Mouse (Mus musculus): Measurements from ENCODE around the gene Mid1.

Mid1 gene

DNA sequence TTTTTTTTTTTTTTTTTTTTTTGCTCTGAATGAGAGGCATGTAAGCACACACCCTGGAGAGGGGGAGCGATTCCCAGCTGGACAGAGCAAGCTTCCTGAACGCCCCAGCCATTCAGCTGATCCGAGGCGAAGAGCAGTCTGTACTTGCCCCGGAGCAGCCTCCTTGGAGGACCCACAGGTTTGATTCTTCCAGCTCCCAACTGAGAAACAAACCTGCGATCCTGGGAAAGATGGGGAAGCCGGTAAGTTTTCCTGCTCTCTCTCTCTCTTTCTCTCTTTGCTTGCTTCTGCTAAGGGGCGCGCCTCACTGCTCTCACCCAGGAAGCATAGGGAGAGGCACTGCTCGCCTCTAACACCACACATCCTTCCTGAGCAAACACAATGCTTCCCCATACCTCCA lies at the start of gene Mid1:
Gene Mid1 (plus strand): TSS at position 69 of the 400 bp plus-strand sequence.
- peak; percentile 2 for DNase-seq (ENCODE audit: low read depth, low spot score)

DNA sequence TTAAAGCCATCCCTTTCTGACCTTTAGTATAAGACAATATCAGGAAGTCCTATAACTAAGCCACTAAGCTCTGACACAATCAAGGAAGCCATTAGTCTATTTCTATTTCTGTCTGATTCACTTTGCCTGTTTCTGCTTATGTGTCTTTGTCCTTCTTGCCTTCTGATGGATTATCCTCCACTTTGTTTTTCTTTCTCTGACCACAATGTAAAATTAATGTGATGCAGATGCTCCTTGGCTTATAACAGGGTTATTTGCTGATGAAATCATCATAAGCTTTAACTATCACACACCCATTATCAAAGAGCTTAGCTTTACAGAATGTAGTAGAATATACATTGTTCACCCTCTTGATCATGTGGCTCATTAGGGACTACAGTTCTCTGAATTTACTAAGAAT lies 11.9 kb upstream of the Mid1 start:
- DNase-seq (ENCODE audit: low read depth, low spot score): no peak

GRCm38 (mm10) chrX:169676313-169676712 lies 8.7 kb upstream of the Mid1 start:
- DNase-seq (ENCODE audit: low read depth, low spot score): no peak

GRCm38 (mm10) chrX:169685731-169686130 lies 732 bp downstream of the Mid1 start:
- DNase-seq (ENCODE audit: low read depth, low spot score): no peak

GRCm38 (mm10) chrX:169691217-169691616 lies 6.2 kb downstream of the Mid1 start:
- no peak for DNase-seq (ENCODE audit: low read depth, low spot score)

DNA sequence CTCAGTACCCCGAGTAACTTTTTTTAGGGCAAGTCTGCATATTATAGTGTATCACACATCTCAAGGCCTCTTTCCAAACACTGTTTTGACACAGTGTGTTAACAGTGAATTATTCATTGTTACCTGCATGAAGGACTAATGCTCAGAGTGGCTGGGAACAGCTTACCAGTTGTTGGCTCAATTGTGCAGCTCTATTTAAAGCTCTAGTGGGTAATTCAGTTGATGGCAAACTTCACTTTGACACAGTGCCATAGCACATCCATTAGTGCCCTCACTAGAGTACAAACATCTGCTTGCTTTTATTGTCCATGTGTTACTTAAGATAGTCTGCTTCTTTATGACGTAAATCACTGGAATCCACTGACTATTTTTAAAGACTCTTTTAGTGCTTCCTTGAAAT lies 6.7 kb downstream of the Mid1 start:
- DNase-seq (ENCODE audit: low read depth, low spot score): no peak

GRCm38 (mm10) chrX:169692225-169692909 lies 7.4 kb downstream of the Mid1 start:
- no peak for DNase-seq (ENCODE audit: low read depth, low spot score)

DNA sequence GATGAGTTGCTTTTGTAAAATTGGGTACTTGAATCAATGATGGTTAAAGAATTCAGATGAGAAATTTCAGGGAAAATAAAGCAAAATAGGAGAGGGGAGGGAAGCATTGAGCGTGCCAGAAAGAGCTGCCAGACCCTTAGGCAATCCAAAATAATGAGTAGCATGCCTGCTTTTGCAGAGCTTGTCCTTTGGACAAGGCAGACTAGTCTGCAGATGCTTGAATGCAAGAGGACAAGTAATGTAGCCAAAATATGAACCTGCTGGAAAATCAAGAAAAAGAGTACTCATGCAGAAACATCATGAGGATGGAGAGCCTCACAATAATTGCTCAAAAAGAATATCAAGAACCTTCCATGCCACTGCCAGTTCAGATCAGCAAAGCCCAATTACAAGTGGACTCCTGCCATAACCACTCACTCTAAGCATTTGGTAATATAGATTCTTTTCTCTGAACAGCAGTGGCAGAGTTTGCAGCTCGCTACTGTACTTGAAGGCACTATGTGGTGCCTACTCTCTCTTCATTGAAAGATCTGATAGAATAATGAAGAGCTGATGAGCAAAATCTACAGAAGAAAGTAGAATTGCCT lies 19.1 kb downstream of the Mid1 start:
- DNase-seq (ENCODE audit: low read depth, low spot score): no peak

DNA sequence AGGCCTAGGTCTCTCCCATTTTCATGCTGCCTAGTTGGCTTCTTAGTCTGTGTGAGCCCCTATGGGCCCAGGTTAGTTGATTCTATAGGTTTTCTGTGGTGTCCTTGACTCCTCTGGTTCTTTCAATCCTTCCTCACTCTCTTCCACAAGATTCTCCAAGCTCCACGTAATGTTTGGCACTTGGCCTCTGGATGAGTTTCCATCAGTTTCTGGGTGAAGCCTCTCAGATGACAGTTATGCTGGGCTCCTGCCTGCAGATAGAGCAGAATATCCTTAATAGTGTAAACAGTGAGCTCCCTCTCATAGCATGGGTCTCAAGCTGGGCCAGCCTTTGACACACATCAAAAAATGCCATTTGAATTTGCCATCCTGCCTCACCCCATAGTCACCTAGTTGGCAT lies 38.5 kb downstream of the Mid1 start:
- no peak for DNase-seq (ENCODE audit: low read depth, low spot score)

- no peak for DNase-seq (ENCODE audit: low read depth, low spot score)
Observed at GRCm38 (mm10) chrX:169735387-169735969, 50.5 kb downstream of the Mid1 start.

GRCm38 (mm10) chrX:169758001-169758400 lies 73.0 kb downstream of the Mid1 start:
- no peak for DNase-seq (ENCODE audit: low read depth, low spot score)

DNA sequence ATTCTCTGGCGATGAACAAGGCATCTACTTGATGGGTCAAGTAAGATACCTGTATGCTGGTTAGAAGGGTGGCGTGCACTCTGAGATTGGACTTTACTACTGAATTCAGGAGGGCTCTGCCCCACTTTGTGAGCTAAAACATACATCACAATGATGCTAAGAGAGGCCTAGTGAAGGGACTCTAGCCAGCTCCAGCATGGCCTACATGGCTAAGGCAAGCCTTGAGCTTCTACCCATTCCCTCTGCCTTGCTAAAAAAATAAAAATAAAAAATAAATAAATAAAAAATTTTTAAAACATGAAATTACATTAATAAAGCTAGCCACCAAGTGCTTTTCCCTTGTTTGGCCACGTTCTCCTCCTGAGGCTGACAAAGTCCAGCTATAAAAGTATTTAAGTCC lies 94.5 kb downstream of the Mid1 start, which contains the start of gene 4933400A11Rik:
Gene 4933400A11Rik (minus strand): TSS at position 101 of the 400 bp plus-strand sequence.
- DNase-seq (ENCODE audit: low read depth, low spot score): no peak

- peak; percentile 3 for DNase-seq (ENCODE audit: low read depth, low spot score)
Observed at GRCm38 (mm10) chrX:169789702-169790101, 104.7 kb downstream of the Mid1 start.

- DNase-seq (ENCODE audit: low read depth, low spot score): no peak
Observed at GRCm38 (mm10) chrX:169792879-169793278, 107.9 kb downstream of the Mid1 start.

DNA sequence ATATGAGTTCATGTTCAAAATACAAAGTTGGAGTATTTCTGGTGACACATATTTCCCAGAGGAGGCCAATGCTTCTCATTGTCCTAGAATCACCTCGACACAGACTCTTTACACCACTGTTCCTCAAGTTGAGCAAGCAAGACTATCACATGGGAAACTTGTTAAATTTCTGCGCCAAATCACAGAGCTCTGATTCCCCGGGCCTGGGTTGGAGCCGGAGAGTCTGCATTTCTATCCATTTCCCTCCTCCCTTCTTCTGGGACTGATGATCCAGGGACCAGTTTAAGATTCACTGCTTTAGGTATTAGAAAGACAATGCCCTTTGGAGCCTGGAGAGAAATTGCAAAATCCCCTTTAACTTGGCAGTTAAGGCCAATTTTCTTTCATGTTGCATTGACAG lies 109.4 kb downstream of the Mid1 start:
- DNase-seq (ENCODE audit: low read depth, low spot score): no peak

DNA sequence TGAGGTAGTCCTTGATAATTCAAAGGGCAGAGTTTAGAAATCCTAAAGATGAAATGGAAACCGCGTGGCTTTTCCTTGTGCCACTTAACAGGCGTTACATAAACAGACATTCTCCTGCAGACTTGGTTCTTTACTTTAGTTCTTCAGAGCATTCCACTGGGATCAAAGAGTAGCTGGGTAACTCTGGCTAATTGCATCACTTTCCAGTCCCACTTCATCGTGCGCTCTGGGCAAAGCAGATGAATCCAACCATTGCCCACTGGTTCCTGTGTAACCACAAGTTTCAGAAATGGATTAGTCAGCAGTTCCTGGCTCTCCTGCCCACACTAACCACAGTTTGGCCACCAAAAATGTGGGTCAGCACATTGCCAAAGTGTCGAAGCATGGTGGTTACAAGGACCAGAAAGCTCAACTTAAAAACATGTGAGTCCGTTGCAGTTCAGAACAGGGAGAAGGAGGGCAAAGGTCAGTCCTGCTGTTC lies 109.9 kb downstream of the Mid1 start:
- DNase-seq (ENCODE audit: low read depth, low spot score): no peak

DNA sequence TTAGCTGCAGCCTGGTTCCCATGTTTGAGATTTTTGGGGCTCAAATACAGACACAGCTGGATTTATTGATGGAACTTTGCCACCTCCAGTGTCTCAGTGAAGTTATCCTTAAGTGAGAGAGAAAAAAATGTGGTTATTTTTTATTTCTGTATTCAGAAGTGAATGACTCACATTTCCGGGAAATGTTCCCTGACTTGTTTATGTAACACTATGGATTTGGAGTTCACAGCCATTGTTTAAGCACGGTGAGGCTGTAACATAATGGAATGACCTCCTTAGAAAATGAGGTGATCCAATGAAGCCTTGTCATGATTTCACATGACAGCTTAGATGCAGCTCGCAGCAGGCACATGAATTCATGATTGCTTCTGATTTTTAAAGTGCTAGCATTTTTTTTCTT lies 112.1 kb downstream of the Mid1 start:
- DNase-seq (ENCODE audit: low read depth, low spot score): no peak

DNA sequence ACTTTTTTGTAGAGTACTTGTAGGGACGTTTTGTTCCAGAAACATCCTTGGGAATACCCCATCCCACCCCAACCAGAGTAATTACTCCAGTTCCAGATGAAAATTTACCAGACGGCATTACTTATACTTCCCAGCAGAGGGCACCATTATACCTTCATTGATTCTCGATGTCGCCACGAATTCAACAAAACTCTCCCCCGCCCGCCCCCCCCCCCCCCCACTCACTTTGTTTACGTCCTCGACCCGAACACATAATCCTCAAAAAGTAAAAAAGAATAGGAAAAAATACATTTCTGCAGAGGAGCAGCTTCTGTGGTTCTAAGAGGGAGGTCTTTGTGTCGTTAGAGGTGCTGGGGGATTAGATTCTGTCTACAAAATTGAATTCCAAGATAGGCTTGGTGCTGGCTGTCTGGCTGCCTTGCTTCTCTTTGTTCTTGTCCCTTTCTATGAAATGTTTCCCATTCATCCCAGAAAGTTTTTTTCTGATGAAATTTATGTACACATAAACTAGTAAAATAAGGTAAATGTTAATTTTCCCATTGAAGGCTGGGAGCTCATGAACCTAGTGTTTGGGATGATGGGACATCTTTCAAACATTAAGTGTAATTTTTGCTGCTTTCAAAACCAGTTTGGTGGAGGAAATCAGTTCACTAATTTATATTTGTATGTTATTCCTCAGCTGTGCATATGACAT lies 114.1 kb downstream of the Mid1 start:
- DNase-seq (ENCODE audit: low read depth, low spot score): peak; percentile 15

DNA sequence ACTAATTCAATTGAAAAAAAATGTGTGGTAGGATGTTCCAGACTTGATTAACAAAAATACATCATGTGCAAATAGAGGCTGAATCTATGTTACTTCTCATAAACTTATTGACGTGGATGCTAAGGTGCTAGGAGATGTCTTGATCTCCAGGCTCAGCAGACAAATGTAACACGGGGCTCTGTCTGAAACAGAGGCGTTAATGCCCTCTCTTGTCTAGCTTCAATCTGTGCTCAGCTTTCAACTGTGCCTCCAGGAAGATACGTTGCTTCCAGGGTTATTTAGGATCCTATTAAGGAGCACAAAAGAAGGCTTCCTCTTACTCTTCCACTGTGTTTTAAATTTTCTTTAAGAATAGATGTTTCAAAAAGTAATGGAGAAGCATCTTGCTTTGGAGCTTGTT lies 115.2 kb downstream of the Mid1 start:
- no peak for DNase-seq (ENCODE audit: low read depth, low spot score)

DNA sequence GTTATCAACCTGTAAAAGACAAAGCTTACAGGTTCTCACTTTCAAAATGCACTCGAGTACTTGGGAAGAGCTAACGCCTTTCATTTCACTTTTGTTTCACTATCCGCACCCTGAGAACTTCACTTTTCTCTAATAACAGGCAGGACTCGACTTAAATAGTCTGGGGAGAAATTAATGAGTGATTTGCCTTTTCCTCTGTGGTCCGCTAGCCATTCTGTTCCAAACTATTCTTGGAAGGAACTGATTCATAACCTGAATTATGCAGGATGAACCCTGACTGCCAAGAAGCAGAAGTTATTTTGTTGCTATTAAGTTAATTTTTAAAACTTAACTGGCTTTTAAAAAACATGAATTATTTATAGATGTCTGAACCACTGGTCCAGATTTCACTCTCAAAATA lies 120.8 kb downstream of the Mid1 start:
- DNase-seq (ENCODE audit: low read depth, low spot score): no peak

DNA sequence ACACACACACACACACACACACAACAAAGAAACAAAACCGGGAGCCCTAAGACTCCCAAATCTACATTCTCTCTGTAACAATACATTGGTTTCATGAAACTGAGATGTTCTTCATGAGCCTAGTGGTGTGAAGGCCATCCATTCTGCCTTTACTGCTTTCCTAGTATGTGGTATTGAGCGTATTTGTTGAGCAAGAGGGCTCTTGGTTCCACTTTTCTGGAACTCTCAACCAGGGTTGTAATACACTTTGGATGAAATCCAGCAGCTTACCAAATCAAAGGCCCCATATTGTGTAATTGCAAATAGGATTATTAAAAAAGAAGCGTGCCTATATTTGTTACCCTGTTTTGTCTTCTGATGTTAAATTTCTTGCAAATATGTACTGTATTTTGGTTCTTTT lies 122.7 kb downstream of the Mid1 start:
- no peak for DNase-seq (ENCODE audit: low read depth, low spot score)

DNA sequence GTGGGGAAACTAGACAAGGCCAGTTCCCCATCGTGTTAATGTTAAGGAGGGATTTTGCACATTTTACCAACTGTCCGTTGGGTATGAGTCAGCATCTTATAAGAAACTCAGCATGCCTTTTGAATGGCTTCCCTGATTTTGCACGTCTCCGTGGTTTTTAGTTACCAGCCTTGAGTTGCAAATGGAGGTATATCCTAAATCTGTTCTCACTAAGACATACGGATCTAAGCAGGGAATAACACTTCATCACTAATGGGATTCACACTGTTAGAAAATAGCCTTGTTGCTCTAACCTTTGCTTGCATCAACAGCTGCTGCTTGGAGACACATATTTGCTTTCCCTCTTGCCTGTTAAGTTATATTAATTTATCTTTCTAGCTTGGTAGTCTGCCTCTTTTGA lies 126.3 kb downstream of the Mid1 start:
- no peak for DNase-seq (ENCODE audit: low read depth, low spot score)

Measured in R1 (cell line).